Mouse (Mus musculus): ENCODE results near the gene Myo1a. TPM values are rescaled to one million over a fixed set of nuclear protein-coding genes. Genes with fewer than 3 reads are reported as not detected.

Myo1a gene
- total and polyA plus RNA-seq, 3 experiments: 0.04 to 0.08 TPM; not detected in 1

DNA sequence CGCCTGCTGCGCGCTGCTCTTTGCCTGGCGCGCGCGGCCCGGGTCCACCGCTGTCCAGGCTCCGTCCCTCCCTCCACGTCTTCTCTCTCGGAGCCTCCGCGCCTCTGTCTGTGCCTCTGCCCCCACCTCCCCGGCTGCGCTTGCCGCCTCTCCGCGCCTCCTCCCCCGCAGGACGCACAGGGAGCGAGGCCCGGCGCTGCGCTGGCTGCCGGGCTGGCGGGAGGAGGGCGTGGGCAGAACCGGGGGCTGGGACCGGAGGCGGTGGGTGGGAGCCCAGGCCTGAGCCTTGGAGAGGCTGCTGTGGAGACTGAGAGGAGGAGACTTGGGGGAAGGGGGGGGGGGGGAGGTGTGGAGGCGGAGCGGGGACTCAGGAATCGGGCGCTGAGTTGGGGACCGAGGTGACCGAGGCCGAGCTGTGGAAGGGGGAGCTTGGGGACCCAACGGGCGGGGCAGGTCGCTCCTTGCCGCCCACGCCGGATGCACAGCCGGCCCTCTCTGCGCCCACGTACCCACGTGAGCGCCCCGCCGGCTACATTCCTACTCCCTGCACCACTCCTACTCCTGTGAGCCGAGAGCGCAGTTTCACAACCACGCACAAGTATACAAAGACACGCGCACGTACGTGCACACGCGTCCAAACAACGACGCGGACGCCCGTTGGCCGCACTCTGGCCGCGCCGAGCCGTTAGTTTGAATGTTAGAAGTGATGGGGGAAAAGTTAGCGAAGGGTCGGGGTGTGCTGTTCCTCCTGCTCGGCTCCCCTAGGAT lies 38.3 kb upstream of the Myo1a start, which contains the start of gene Nemp1:
Gene Nemp1 (plus strand): TSS at position 401 of the 768 bp plus-strand sequence.
- no peaks in the 10 kb centered on the region for H3K27me3 ChIP-seq (ENCODE audit: control insufficient read depth, insufficient read depth, low read length)
- WGBS: under 1% methylated on average over 67 of the region's 73 CpGs
- TF ChIP-seq EP300 (IDR thresholded peaks at IDR 0.05; ENCODE audit: insufficient read depth, low read depth, low read length) (0 out of 2 replicates have a peak, but pooled peaks have one; percentile 72), CTCF (IDR thresholded peaks at IDR 0.05) (no peak), POLR2A (IDR thresholded peaks at IDR 0.05; ENCODE audit: insufficient read depth, low read depth, low read length) (peak; percentile 58; the same call in 1 of the 2 replicates)
- peak within 1 kb of the TSS; percentile 98 for H3K27ac ChIP-seq
- no peaks in the 10 kb centered on the region for H3K79me2 ChIP-seq (replicated peaks; ENCODE audit: control insufficient read depth, insufficient read depth, low read length)
- no peaks in the 10 kb centered on the region for H3K36me3 ChIP-seq (ENCODE audit: control insufficient read depth, insufficient read depth, low read length)
- peak within 1 kb of the TSS; percentile 78 for H3K4me3 ChIP-seq
- intact Hi-C loops (cut with DNase I): loop anchor here (1.0 kb wide), 1 partner anchor 23 kb away; no protein-coding TSS in a partner anchor
- H3K9ac ChIP-seq (ENCODE audit: low read depth, low read length): peak within 1 kb of the TSS; percentile 88
- peak; percentile 91 to 94 for DNase-seq
- H3K4me1 ChIP-seq (ENCODE audit: control insufficient read depth, insufficient read depth, low read length): peaks cover 12% of the 10 kb centered on the region

DNA sequence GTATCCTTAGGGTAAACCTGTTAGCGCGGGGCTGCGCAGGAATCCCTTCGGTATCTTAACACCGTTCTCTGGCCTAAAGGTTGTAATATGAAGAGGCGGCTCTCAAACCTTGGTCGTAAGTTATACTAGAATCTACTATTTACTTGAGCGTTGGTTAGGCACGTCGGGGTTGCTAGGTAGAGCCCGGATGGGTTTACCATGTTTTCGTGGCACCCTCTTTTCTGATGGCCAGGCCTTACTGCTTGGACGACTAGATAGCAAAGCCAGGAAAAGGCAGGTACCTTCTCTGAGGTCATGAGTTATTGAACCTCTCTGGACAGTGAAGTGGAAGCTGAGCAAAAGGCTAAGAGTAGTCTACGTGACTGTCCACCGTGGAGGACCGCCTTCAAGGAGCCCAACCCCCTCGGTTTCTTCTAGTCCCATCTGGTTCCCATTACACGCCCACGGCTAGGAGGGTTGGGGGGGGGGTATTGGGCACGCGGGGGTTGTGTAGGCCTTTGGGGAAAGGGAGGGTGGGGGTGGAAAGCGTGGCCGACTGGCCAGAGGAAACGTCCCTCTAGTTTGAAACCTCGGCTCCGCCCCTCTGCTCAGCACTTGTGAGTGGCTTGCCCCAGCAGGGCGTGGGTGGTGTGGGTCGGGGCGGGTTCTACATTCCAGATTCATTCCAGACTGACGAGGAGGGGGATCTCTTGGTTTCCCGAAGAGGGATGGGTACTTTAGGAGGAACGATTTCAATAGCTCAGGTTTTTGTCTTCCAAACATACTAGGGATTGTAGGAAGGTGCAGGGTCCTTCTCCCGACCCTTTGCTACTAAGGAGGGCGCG lies 37.5 kb upstream of the Myo1a start:
- Histone ChIP-seq H3K27me3 (ENCODE audit: control insufficient read depth, insufficient read depth, low read length) (no peaks in the 10 kb centered on the region), H3K27ac (peak overlapping the region; percentile 98), H3K79me2 (replicated peaks; ENCODE audit: control insufficient read depth, insufficient read depth, low read length) (no peaks in the 10 kb centered on the region), H3K4me1 (ENCODE audit: control insufficient read depth, insufficient read depth, low read length) (peaks cover 8% of the 10 kb centered on the region), H3K9ac (ENCODE audit: low read depth, low read length) (peak overlapping the region; percentile 62), H3K4me3 (peak overlapping the region; percentile 78), H3K36me3 (ENCODE audit: control insufficient read depth, insufficient read depth, low read length) (no peaks in the 10 kb centered on the region)
- intact Hi-C loops (cut with DNase I): loop anchor here (1.0 kb wide), 1 partner anchor 24 kb away; no protein-coding TSS in a partner anchor
- peak; percentile 87 to 93 for DNase-seq
- 2% methylated on average over 35 of the region's 35 CpGs for WGBS
- TF ChIP-seq EP300 (IDR thresholded peaks at IDR 0.05; ENCODE audit: insufficient read depth, low read depth, low read length) (peak; percentile 38; the same call in 1 of the 2 replicates), CTCF (IDR thresholded peaks at IDR 0.05) (no peak), POLR2A (IDR thresholded peaks at IDR 0.05; ENCODE audit: insufficient read depth, low read depth, low read length) (peak; percentile 82)

DNA sequence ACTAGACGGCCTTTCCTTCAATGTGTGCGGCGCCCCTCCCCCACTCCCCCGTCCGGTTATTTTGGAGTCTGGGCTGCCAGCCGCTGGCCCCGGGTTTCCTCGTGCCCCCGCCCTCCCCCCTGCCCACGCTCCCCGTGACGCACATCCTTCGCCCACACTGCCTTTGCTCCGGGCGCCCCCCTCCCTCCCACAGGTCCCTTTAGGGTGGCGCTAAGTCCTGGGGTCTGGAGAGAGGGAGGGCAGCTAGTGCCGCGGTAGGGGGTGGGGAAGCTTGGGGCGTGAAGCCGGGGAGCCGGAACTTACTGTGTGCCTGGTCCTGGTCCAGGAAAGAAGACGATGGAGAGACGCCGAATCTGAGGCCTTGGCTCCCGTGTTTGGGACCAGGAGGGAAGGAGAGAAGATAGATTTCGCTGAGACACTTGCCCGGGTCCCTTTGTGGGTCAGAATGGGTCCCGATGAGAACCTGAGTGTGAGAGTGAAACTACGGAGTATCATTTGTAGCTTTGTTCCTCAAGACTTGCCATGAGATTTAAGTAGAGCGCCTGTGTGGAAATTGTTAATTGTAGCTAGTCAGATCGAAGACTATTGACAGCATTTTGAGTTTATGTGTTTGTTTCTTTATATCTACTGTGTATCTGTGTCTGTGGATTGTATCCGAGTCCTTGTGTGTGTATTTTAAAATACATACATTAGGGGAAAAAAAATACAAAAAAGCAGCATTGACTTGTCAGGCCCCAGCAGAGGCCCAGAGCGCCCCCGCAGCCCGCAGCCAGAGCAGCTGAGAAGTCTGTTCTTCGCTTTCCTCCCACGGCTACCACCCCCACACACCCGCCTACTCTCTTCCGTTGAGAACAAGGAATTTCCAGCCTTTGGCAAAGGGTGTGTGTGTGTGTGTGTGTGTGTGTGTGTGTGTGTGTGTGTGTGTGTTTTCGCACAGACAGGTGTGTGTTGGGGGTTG lies 36.6 kb upstream of the Myo1a start, which contains the start of gene Nab2:
Gene Nab2 (minus strand): TSS at position 476 of the 958 bp plus-strand sequence.
- H3K4me1 ChIP-seq (ENCODE audit: control insufficient read depth, insufficient read depth, low read length): peaks cover 5% of the 10 kb centered on the region
- H3K9ac ChIP-seq (ENCODE audit: low read depth, low read length): peak within 1 kb of the TSS; percentile 62

DNA sequence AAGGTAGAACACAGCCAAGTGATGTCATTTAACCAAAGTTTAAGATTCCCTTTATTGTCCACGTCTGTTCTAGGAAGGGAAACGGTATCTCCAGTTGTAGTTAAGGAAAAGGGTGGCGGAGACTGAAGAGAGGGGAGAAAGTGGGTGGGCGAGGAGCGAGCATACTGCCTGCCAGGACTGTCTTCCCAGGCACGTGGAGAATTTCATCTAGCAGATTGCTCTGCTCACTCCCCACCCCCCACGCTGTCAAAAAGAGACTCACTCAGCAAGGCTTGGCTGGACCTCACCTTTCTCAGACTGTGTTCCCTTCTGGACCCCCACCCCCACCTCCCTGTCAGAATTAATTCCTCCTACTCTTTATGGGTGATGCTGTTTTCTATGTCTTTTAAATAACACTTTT lies 35.8 kb upstream of the Myo1a start:
- 22% methylated on average over 7 of the region's 7 CpGs for WGBS
- H3K9ac ChIP-seq (ENCODE audit: low read depth, low read length): no peak overlapping the region
- TF ChIP-seq CTCF (IDR thresholded peaks at IDR 0.05) (no peak), EP300 (IDR thresholded peaks at IDR 0.05; ENCODE audit: insufficient read depth, low read depth, low read length) (no peak), POLR2A (IDR thresholded peaks at IDR 0.05; ENCODE audit: insufficient read depth, low read depth, low read length) (no peak)
- peak overlapping the region; percentile 41 for H3K27ac ChIP-seq
- H3K36me3 ChIP-seq (ENCODE audit: control insufficient read depth, insufficient read depth, low read length): no peaks in the 10 kb centered on the region
- H3K27me3 ChIP-seq (ENCODE audit: control insufficient read depth, insufficient read depth, low read length): no peaks in the 10 kb centered on the region
- no peak overlapping the region for H3K4me3 ChIP-seq
- DNase-seq: no peak
- intact Hi-C loops (cut with DNase I): no loop called here
- no peaks in the 10 kb centered on the region for H3K79me2 ChIP-seq (replicated peaks; ENCODE audit: control insufficient read depth, insufficient read depth, low read length)
- H3K4me1 ChIP-seq (ENCODE audit: control insufficient read depth, insufficient read depth, low read length): peaks cover 5% of the 10 kb centered on the region

More for the DNA sequence above, 36.6 kb upstream of the Myo1a start, which contains the start of gene Nab2:
- peak; percentile 29 for TF ChIP-seq CTCF (IDR thresholded peaks at IDR 0.05)
- TF ChIP-seq POLR2A (IDR thresholded peaks at IDR 0.05; ENCODE audit: insufficient read depth, low read depth, low read length): no peak; the same call in none of the 2 replicates
- peak; percentile 60; the same call in 1 of the 2 replicates for TF ChIP-seq EP300 (IDR thresholded peaks at IDR 0.05; ENCODE audit: insufficient read depth, low read depth, low read length)
- Histone ChIP-seq H3K27ac (peak within 1 kb of the TSS; percentile 98), H3K36me3 (ENCODE audit: control insufficient read depth, insufficient read depth, low read length) (no peaks in the 10 kb centered on the region), H3K79me2 (replicated peaks; ENCODE audit: control insufficient read depth, insufficient read depth, low read length) (no peaks in the 10 kb centered on the region), H3K27me3 (ENCODE audit: control insufficient read depth, insufficient read depth, low read length) (no peaks in the 10 kb centered on the region), H3K4me3 (peak within 1 kb of the TSS; percentile 78)
- 3% methylated on average over 40 of the region's 40 CpGs for WGBS
- intact Hi-C loops (cut with DNase I): no loop called here
- peak; percentile 85 to 88 for DNase-seq

DNA sequence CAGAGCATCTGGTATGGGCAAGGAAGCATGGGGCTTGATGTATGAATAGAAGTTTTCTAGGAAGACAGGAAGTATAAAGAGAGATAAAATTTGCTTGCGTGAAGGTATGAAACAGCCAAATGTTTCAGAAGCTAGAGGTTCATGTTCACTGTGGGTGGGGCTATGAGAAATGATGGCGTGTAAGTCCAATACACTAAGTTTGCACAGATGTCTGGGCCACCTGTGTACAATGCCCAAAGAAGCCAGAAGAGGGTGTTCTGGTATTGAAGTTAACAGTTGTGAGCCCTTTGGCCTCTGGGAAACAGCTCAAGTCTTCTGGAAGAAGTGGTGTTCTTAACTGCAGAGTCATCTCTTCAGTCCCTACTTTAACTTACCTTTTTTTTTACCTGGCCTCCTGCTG lies 34.8 kb upstream of the Myo1a start:
- DNase-seq: no peak
- Histone ChIP-seq H3K4me3 (no peak overlapping the region), H3K36me3 (ENCODE audit: control insufficient read depth, insufficient read depth, low read length) (no peaks in the 10 kb centered on the region), H3K4me1 (ENCODE audit: control insufficient read depth, insufficient read depth, low read length) (peaks cover 2% of the 10 kb centered on the region), H3K79me2 (replicated peaks; ENCODE audit: control insufficient read depth, insufficient read depth, low read length) (no peaks in the 10 kb centered on the region), H3K9ac (ENCODE audit: low read depth, low read length) (no peak overlapping the region), H3K27me3 (ENCODE audit: control insufficient read depth, insufficient read depth, low read length) (no peaks in the 10 kb centered on the region), H3K27ac (no peak overlapping the region)
- 74% methylated on average over 2 of the region's 2 CpGs for WGBS
- intact Hi-C loops (cut with DNase I): no loop called here
- TF ChIP-seq CTCF (IDR thresholded peaks at IDR 0.05) (no peak), POLR2A (IDR thresholded peaks at IDR 0.05; ENCODE audit: insufficient read depth, low read depth, low read length) (no peak), EP300 (IDR thresholded peaks at IDR 0.05; ENCODE audit: insufficient read depth, low read depth, low read length) (no peak)

Measured in heart, adult 2 months (tissue).